Mouse (Mus musculus): ENCODE data around the gene Ebp. TPM values are rescaled to one million over a fixed set of nuclear protein-coding genes. Genes with fewer than 3 reads are reported as not detected.

Ebp gene
- polyA plus RNA-seq, 1 experiment from 2014 or later, result 27.7 TPM

DNA sequence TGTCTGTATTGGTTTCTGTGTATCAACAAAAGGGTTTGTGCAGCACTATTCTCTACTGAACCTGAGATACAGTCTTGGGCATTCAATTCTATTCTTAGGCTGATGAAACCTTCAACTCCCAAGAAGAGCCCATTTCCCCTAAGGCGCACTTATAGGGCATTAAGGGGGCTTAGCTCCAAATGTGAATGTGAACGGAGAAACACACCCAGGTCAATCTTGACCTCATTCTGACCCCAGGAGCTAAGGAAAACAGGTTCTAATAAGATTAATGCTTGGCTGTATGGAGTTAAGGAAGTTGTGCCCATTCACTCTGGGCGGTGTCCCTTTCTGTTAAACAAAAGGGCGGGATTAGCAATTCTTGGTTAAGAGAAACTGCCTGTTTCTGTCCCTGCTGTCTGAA, 13.9 kb upstream of the Ebp start:
- peaks cover 6% of the 10 kb centered on the region; the same call in 1 of the 2 replicates for H3K27me3 ChIP-seq (ENCODE audit: poor library complexity, severe bottlenecking)
- no peak overlapping the region for H3K27ac ChIP-seq
- WGBS, result 25% methylated on average over 4 of the region's 4 CpGs
- no peaks in the 10 kb centered on the region for H3K36me3 ChIP-seq (replicated peaks)
- H3K4me1 ChIP-seq, result peaks cover 4% of the 10 kb centered on the region
- peak overlapping the region; percentile 59; the same call in 1 of the 2 replicates for H3K4me3 ChIP-seq
- H3K9me3 ChIP-seq, result peaks cover 13% of the 10 kb centered on the region; the same call in 1 of the 2 replicates
- no peak for DNase-seq (ENCODE audit: extremely low spot score, low spot score)

DNA sequence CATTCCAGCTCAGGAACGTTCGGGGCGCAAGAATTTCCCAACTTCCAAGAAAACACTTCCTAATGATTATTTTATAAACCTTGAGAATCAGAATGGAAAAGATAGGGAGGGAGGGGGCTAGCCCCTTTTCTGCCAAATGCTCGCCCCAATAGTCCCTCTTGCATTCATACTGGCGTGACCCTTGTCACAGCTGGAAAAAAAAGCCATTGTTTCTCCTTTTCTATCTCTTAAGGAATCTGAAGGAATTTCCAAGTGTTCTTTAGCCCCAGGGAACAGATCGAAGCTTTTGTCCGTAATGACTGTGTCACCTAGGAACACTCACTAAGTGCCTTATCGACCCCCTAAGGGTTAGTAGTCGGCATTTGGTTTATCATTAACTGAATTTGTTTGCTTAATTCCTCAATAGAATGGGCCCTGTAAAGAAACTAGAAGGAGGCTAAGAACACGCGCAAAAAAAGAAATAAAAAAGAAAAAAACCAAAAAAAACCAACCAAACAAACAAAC, 13.4 kb upstream of the Ebp start:
- 17% methylated on average over 11 of the region's 11 CpGs for WGBS
- Histone ChIP-seq H3K36me3 (replicated peaks) (no peaks in the 10 kb centered on the region), H3K4me1 (peaks cover 4% of the 10 kb centered on the region), H3K27ac (peak overlapping the region; percentile 75; the same call in 1 of the 2 replicates), H3K27me3 (ENCODE audit: poor library complexity, severe bottlenecking) (peaks cover 6% of the 10 kb centered on the region; the same call in 1 of the 2 replicates), H3K9me3 (peaks cover 13% of the 10 kb centered on the region; the same call in 1 of the 2 replicates), H3K4me3 (peak overlapping the region; percentile 59)
- no peak for DNase-seq (ENCODE audit: extremely low spot score, low spot score)

DNA sequence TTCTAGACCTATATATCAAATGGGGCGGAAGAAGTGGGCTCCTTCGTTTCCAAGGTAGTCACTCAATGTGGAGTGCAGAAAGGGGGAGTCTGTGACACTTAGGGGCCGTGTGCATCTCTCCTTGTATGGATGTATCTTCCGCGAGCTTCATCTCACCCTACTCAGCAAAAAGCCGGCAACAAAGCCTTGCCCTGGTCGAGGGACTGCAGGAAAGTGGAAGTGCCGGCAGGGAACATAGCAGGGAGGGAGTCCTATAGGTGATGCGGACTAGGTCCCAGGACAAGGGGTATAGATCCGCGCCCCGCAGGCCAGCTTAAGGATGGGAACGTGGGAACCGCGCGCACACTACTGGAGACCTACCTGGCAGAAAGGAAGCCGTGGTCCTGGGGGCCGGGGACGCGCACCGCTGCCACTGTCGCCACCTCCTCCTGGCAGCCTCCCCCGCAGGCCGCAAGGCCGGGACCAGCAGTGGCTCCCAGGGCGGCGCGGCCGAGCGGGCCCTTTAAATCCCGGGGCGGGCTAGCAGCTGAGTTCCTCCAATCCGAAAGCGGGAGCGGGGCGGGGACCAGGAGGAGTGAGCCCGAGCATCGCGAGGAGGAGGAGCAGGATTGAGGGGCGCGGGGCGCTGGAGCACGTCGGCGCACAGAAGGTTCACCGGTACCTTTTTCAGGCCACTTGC, 12.8 kb upstream of the Ebp start, which contains the start of gene Porcn:
Porcn (minus strand) TSS at position 511 of the 679 bp plus-strand sequence.
- Histone ChIP-seq H3K36me3 (replicated peaks) (no peaks in the 10 kb centered on the region), H3K27me3 (ENCODE audit: poor library complexity, severe bottlenecking) (peaks cover 6% of the 10 kb centered on the region; the same call in 1 of the 2 replicates), H3K9me3 (peaks cover 13% of the 10 kb centered on the region; the same call in 1 of the 2 replicates), H3K4me1 (peaks cover 4% of the 10 kb centered on the region), H3K4me3 (peak within 1 kb of the TSS; percentile 59), H3K27ac (peak within 1 kb of the TSS; percentile 75)
- WGBS, result 12% methylated on average over 43 of the region's 46 CpGs
- DNase-seq (ENCODE audit: extremely low spot score, low spot score), result peak; percentile 81

DNA sequence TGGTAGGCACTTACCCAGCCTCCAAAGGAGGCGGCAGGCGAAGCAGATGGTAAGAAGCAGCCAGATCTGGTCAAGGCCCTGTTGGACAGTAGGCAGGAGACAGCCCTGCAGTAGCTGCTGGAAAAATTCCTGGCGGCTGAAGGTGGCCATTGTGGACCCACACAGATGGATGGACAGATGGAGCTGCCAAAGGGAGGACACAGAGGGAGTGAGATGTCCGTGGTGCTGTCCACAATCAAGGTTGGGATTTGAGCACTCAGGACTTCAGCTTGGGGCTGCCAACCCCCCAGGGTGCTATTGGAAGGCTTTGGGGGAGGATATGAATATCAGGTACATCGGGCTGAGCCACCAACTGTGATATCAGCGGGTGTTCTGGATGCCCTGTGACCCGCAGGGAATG, 12.2 kb upstream of the Ebp start:
- no peak for DNase-seq (ENCODE audit: extremely low spot score, low spot score)
- Histone ChIP-seq H3K4me3 (peak overlapping the region; percentile 59), H3K27me3 (ENCODE audit: poor library complexity, severe bottlenecking) (peaks cover 6% of the 10 kb centered on the region; the same call in 1 of the 2 replicates), H3K9me3 (peaks cover 13% of the 10 kb centered on the region; the same call in 1 of the 2 replicates), H3K4me1 (peaks cover 4% of the 10 kb centered on the region), H3K27ac (no peak overlapping the region), H3K36me3 (replicated peaks) (no peaks in the 10 kb centered on the region)
- 31% methylated on average over 7 of the region's 7 CpGs for WGBS

DNA sequence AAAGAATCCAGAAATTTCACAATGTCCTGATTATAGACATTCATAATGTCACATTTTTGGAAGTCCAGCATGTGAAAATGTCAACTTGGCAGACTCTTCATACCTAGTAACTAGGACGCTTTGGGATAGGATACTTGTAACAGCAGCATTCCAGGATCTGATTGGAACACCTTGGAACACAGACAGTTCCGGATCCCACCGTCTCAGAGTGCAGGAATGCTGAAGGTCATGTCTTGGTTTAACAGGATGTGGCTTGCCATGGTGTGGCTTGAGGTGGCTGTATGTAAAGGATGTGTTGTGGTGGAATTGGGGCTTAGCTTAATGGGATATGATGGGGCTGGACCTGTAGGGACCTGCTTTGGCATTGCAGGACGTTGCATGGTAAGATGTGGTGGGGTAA, 11.8 kb upstream of the Ebp start:
- 71% methylated on average over 4 of the region's 4 CpGs for whole genome bisulfite sequencing
- Histone ChIP-seq H3K27me3 (ENCODE audit: poor library complexity, severe bottlenecking) (peaks cover 6% of the 10 kb centered on the region; the same call in 1 of the 2 replicates), H3K9me3 (peaks cover 13% of the 10 kb centered on the region; the same call in 1 of the 2 replicates), H3K4me1 (peaks cover 4% of the 10 kb centered on the region), H3K4me3 (no peak overlapping the region), H3K36me3 (replicated peaks) (no peaks in the 10 kb centered on the region), H3K27ac (no peak overlapping the region)
- DNase-seq (ENCODE audit: extremely low spot score, low spot score), result no peak

DNA sequence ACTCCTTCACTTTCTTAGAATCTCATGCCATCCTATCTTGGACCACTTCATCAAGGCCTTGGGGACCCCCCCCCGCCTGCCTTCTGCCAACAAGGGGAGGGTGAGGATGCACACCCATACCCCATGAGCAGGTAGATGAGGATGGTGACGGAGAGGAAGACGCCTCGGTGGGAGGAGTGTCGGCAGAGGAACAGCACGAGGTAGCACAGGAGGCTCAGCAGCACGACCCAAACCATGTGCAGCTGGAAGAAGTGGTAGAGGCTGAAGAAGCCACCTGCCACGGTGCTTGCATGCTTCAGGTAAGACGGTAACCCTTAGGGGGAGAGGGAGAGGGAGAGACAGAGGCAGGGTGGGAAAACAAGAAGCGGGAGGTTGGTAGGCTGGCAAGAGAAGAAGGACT, 10.8 kb upstream of the Ebp start:
- no peak for DNase-seq (ENCODE audit: extremely low spot score, low spot score)
- WGBS, result 83% methylated on average over 10 of the region's 10 CpGs
- Histone ChIP-seq H3K27ac (no peak overlapping the region), H3K4me1 (peaks cover 4% of the 10 kb centered on the region), H3K9me3 (peaks cover 13% of the 10 kb centered on the region; the same call in 1 of the 2 replicates), H3K27me3 (ENCODE audit: poor library complexity, severe bottlenecking) (peaks cover 6% of the 10 kb centered on the region; the same call in 1 of the 2 replicates), H3K4me3 (no peak overlapping the region), H3K36me3 (replicated peaks) (no peaks in the 10 kb centered on the region)

DNA sequence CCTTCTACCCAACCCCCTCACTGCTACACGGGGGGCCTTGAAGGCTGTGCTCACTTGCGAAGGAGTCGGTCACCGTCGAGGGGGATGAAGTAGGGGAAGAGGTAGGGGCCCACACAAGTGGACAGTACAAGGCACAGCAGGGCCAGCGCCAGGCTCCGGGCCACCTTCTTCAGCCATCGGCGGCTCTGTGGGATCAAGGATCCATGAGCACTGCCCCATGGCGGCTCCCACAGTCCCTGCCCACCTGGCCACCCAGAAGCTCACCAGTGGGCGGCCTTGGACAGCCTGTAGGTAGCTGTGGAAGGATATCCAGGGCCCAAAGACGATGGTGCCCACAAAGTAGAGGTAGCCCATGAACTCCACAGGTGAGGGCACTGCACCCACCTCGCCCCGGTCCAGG, 9.8 kb upstream of the Ebp start:
- no peaks in the 10 kb centered on the region for H3K36me3 ChIP-seq (replicated peaks)
- H3K4me1 ChIP-seq, result peaks cover 4% of the 10 kb centered on the region
- peaks cover 6% of the 10 kb centered on the region; the same call in 1 of the 2 replicates for H3K27me3 ChIP-seq (ENCODE audit: poor library complexity, severe bottlenecking)
- WGBS, result 85% methylated on average over 14 of the region's 14 CpGs
- no peak overlapping the region for H3K27ac ChIP-seq
- H3K9me3 ChIP-seq, result peaks cover 13% of the 10 kb centered on the region; the same call in 1 of the 2 replicates
- DNase-seq (ENCODE audit: extremely low spot score, low spot score), result no peak
- H3K4me3 ChIP-seq, result no peak overlapping the region

DNA sequence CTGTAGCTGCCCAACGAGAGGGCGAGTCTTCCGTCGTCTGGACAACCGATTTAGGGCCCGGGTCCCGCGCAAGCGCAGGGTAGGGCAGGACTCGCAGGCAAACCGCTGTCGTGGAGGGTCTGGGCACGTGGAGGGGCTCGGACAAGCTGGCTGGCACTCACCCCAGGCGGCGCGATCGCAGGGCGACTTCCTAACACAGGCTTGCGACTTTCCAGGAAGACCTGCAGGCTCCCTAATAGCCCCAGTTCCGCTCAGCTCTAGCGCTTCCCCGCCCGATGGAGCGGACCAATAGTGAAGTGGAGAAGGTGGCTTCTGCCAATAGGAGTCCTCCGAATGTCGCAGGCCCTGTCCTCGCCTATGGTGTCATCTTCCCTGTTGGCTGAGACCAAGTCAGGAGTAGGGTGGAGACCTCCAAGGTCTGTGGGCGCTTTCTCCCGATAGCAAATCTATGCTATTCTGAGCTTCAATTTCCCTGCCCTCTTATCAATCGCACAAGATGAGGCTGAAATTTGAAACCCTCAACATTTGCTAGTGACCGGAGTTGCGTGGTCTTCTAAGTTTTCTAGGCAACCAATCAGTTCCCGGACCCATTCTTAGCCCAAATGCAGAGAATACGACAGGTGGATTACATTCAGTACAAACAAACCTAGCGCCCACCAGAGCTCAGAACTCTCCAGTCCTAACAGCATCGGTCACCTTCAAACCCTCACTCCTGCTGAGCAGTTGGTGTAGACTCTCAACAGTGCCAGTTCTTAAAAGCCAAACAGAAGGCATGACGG, 483 bp downstream of the Ebp start:
- H3K27ac ChIP-seq, result peak overlapping the region; percentile 88
- peak; percentile 77 for DNase-seq (ENCODE audit: extremely low spot score, low spot score)
- no peaks in the 10 kb centered on the region for H3K9me3 ChIP-seq
- no peaks in the 10 kb centered on the region for H3K4me1 ChIP-seq
- H3K27me3 ChIP-seq (ENCODE audit: poor library complexity, severe bottlenecking), result no peaks in the 10 kb centered on the region
- H3K4me3 ChIP-seq, result peak overlapping the region; percentile 58
- 15% methylated on average over 38 of the region's 38 CpGs for WGBS
- H3K36me3 ChIP-seq (replicated peaks), result no peaks in the 10 kb centered on the region

DNA sequence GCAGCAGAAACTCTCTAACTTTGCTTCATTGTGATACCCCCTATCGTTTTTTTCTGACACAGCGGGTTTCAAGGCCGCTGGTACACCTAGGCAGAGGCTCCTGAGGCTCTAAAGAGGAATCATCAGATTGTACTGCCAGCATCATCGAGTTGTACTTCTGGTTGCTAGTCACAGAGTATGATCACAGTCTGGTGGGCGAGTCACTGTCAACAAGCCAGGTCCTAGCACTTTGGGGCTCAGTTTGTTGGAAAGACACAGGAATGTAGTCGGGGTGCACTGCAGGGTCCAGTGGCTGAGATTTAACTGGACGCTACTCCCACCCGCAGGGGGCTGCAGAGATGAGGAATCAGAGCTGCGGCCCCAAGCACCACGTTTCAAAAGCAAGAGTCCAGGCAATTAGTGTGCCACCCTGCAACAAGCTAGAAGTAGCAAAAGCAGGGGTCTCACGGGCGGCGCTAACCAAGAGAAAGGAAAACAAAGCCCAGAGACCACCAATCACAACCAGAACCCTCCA, 1.1 kb downstream of the Ebp start:
- Histone ChIP-seq H3K27me3 (ENCODE audit: poor library complexity, severe bottlenecking) (no peaks in the 10 kb centered on the region), H3K27ac (peak overlapping the region; percentile 88), H3K4me1 (no peaks in the 10 kb centered on the region), H3K4me3 (peak overlapping the region; percentile 58), H3K36me3 (replicated peaks) (no peaks in the 10 kb centered on the region), H3K9me3 (no peaks in the 10 kb centered on the region)
- WGBS, result 14% methylated on average over 13 of the region's 13 CpGs
- no peak for DNase-seq (ENCODE audit: extremely low spot score, low spot score)

DNA sequence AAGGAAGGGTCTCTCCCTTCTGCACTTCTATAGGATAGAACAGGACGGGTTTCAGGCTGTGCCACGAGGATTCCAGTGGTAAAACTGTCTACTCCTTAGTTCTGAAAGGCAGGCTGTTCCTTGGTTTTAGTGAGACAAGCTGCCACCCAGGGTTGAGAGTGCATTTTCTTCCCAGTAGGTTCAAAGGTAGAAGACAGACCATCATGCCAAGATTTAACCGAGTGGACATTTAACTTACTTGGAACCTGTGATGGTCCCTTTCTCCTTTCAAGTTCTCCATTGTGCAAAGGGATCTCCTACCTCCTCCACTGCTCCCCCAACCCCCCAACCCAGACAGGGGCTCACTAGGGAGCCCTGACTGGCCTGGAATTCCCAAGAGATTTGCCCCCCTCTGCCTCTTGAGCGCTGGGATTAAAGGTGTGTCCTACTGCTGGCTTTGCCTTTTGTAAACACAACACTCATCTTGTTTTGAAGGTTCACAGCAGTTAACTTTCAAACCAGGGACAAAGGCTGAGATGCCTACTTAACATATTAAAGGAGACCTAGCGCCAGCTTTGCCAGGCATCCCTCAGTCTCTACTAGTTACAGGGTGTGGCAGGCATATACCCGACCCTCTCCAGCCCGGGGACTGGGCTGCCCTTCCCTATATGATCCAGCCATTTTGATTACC, 10.3 kb downstream of the Ebp start:
- no peaks in the 10 kb centered on the region for H3K4me1 ChIP-seq
- no peak overlapping the region for H3K4me3 ChIP-seq
- no peaks in the 10 kb centered on the region for H3K27me3 ChIP-seq (ENCODE audit: poor library complexity, severe bottlenecking)
- H3K36me3 ChIP-seq (replicated peaks), result peaks cover 12% of the 10 kb centered on the region; the same call in 1 of the 2 replicates
- no peak overlapping the region for H3K27ac ChIP-seq
- WGBS, result 18% methylated on average over 7 of the region's 7 CpGs
- no peaks in the 10 kb centered on the region for H3K9me3 ChIP-seq
- DNase-seq (ENCODE audit: extremely low spot score, low spot score), result no peak

DNA sequence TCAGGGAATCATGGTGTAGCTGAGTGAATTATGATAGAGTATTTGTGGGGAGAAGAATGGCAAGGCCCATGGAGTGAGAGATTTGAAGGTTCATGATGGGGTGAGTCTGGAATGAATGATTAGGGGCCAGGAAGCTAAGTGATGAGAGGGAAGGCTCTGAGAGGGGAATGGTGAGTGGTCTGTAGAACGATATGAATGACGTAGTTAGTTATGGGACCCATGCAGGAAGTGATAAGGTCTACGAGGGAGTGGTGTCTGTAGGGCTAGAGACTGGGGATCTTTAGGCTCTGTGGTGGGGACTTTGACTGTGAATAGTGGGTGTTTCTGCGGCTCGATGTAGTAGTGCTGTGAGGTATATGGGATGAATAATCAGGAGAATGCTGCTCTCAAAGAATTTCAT, 13.7 kb downstream of the Ebp start:
- peaks cover 5% of the 10 kb centered on the region; the same call in 1 of the 2 replicates for H3K9me3 ChIP-seq
- H3K27me3 ChIP-seq (ENCODE audit: poor library complexity, severe bottlenecking), result no peaks in the 10 kb centered on the region
- no peaks in the 10 kb centered on the region for H3K36me3 ChIP-seq (replicated peaks)
- DNase-seq (ENCODE audit: extremely low spot score, low spot score), result no peak
- WGBS, result 95% methylated on average over 5 of the region's 5 CpGs
- no peak overlapping the region for H3K27ac ChIP-seq
- H3K4me1 ChIP-seq, result peaks cover 6% of the 10 kb centered on the region; the same call in 1 of the 2 replicates
- H3K4me3 ChIP-seq, result no peak overlapping the region

DNA sequence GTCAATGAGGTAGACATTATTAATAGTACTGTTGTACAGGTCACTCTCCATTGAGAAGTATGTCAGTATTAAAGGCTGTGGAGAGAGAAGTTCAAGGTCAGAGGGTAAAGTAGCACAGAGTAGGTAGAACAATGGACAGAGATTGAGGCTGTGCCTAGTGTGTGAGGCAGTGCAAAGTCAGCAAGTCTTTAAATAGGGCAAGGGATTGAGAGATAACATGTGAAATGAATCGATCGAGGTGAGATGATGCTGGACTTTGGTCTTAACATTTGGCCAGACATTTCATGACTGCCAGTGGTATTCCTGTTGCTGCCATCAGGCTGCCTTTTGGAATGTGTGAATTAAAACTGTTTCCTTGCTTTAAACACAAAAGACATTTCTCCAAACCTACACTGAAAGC, 14.4 kb downstream of the Ebp start:
- DNase-seq (ENCODE audit: extremely low spot score, low spot score), result no peak
- Histone ChIP-seq H3K9me3 (peaks cover 5% of the 10 kb centered on the region; the same call in 1 of the 2 replicates), H3K36me3 (replicated peaks) (no peaks in the 10 kb centered on the region), H3K27me3 (ENCODE audit: poor library complexity, severe bottlenecking) (no peaks in the 10 kb centered on the region), H3K4me3 (no peak overlapping the region), H3K27ac (no peak overlapping the region), H3K4me1 (peaks cover 7% of the 10 kb centered on the region; the same call in 1 of the 2 replicates)
- 100% methylated on average over 2 of the region's 2 CpGs for WGBS

All from forebrain, embryonic 10.5 days (tissue).